Mouse (Mus musculus) limb, embryonic 13.5 days (tissue): ENCODE data around the gene Plch2. TPM values are rescaled to one million over a fixed set of nuclear protein-coding genes. Genes with fewer than 3 reads are reported as not detected.

ENCODE experiments used
- ATAC-seq: fragments of 200-750 bp; cut with Nextera tagmentation; 2 replicates; pipeline ENCODE4 v1.8.0; 2017; ENCODE audit warnings: low read depth, moderate number of reproducible peaks, moderate TSS enrichment; ENCODE audit not compliant: low FRiP score
- H3K27ac ChIP-seq: fragments of 300-500 bp; sonication (generic); 2 replicates; pipeline ENCODE4 v1.5.1; 2015; ENCODE audit warnings: inconsistent platforms, mild to moderate bottlenecking, moderate library complexity
- H3K27me3 ChIP-seq: fragments of 300-500 bp; sonication (generic); 2 replicates; pipeline ENCODE4 v1.6.1; 2015; ENCODE audit warnings: mild to moderate bottlenecking, inconsistent platforms
- H3K36me3 ChIP-seq: fragments of 300-500 bp; sonication (generic); 2 replicates; pipeline ENCODE4 v1.6.1; 2015; ENCODE audit warnings: inconsistent platforms, mild to moderate bottlenecking, moderate library complexity
- H3K4me1 ChIP-seq: fragments of 300-500 bp; sonication (generic); 2 replicates; pipeline ENCODE4 v1.6.1; 2015; ENCODE audit warnings: inconsistent platforms
- H3K4me2 ChIP-seq: fragments of 300-500 bp; sonication (generic); replicated peaks from 2 replicates; pipeline ENCODE4 v1.6.1; 2015; ENCODE audit warnings: inconsistent platforms, mild to moderate bottlenecking, moderate library complexity
- H3K4me3 ChIP-seq: fragments of 300-500 bp; sonication (generic); 2 replicates; pipeline ENCODE4 v1.5.1; 2015; ENCODE audit warnings: moderate library complexity, mild to moderate bottlenecking, inconsistent platforms
- H3K9ac ChIP-seq: fragments of 300-500 bp; sonication (generic); 2 replicates; pipeline ENCODE4 v1.6.1; 2015; ENCODE audit warnings: mild to moderate bottlenecking, inconsistent platforms
- H3K9me3 ChIP-seq: fragments of 300-500 bp; sonication (generic); 2 replicates; pipeline ENCODE4 v1.6.1; 2016; ENCODE audit warnings: inconsistent platforms
- WGBS: fragments of 180-500 bp; shearing (Covaris S2); methylation state at CpG from one replicate; pipeline ENCODE4 v1.1.7; 2015; 5-methylcytosine and 5-hydroxymethylcytosine counted together
- polyA plus RNA-seq: library from polyadenylated mRNA; unstranded; fragments of >200 nt; fragmentation: Nextera tagmentation; extraction: Ambion mirVana; gene quantifications from 2 replicates; pipeline ENCODE4 v1.2.1, GENCODE M21; 2015

The Plch2 gene
- polyA plus RNA-seq, 1 experiment from 2014 or later = 4.1 TPM

GRCm38 (mm10) chr4:155040696-155041095 lies 15.9 kb downstream of the Plch2 start:
- no peak overlapping the region for H3K4me2 ChIP-seq
- ATAC-seq = no peak
- H3K4me3 ChIP-seq = no peak overlapping the region
- H3K27ac ChIP-seq = no peak overlapping the region
- 67% methylated on average over 6 of the region's 6 CpGs for WGBS
- no peak overlapping the region for H3K9ac ChIP-seq
- H3K4me1 ChIP-seq = peaks cover 10% of the 10 kb centered on the region
- H3K9me3 ChIP-seq = no peaks in the 10 kb centered on the region
- H3K27me3 ChIP-seq = peaks cover 85% of the 10 kb centered on the region
- no peaks in the 10 kb centered on the region for H3K36me3 ChIP-seq

GRCm38 (mm10) chr4:155040197-155040596 lies 16.4 kb downstream of the Plch2 start:
- Histone ChIP-seq H3K27me3 (peaks cover 80% of the 10 kb centered on the region), H3K4me1 (peaks cover 10% of the 10 kb centered on the region), H3K9ac (no peak overlapping the region), H3K4me2 (no peak overlapping the region), H3K27ac (no peak overlapping the region), H3K36me3 (no peaks in the 10 kb centered on the region), H3K9me3 (no peaks in the 10 kb centered on the region), H3K4me3 (no peak overlapping the region)
- ATAC-seq = no peak
- WGBS = 61% methylated on average over 9 of the region's 9 CpGs

- no peak overlapping the region for H3K9ac ChIP-seq
- no peak for ATAC-seq
- no peak overlapping the region for H3K4me3 ChIP-seq
- 0 out of 2 replicates have a peak, but pooled peaks cover 12% of the 10 kb centered on the region for H3K4me1 ChIP-seq
- WGBS = 62% methylated on average over 13 of the region's 13 CpGs
- no peaks in the 10 kb centered on the region for H3K36me3 ChIP-seq
- no peak overlapping the region for H3K4me2 ChIP-seq
- peaks cover 67% of the 10 kb centered on the region for H3K27me3 ChIP-seq
- no peaks in the 10 kb centered on the region for H3K9me3 ChIP-seq
- H3K27ac ChIP-seq = no peak overlapping the region
These were observed 21.8 kb downstream of the Plch2 start for GRCm38 (mm10) chr4:155034787-155035186.

GRCm38 (mm10) chr4:155034202-155034601 lies 22.4 kb downstream of the Plch2 start:
- H3K27me3 ChIP-seq = peaks cover 61% of the 10 kb centered on the region
- H3K4me1 ChIP-seq = 0 out of 2 replicates have a peak, but pooled peaks cover 12% of the 10 kb centered on the region
- no peak overlapping the region for H3K4me2 ChIP-seq
- H3K9me3 ChIP-seq = no peaks in the 10 kb centered on the region
- no peaks in the 10 kb centered on the region for H3K36me3 ChIP-seq
- no peak overlapping the region for H3K9ac ChIP-seq
- H3K4me3 ChIP-seq = no peak overlapping the region
- no peak for ATAC-seq
- no peak overlapping the region for H3K27ac ChIP-seq
- 25% methylated on average over 7 of the region's 7 CpGs for WGBS

- peaks cover 57% of the 10 kb centered on the region for H3K27me3 ChIP-seq
These were observed 23.5 kb downstream of the Plch2 start for GRCm38 (mm10) chr4:155033115-155033514.

GRCm38 (mm10) chr4:155024170-155025010 lies 32.2 kb downstream of the Plch2 start:
- Histone ChIP-seq H3K9me3 (0 out of 2 replicates have a peak, but pooled peaks cover 4% of the 10 kb centered on the region), H3K27me3 (no peaks in the 10 kb centered on the region), H3K36me3 (no peaks in the 10 kb centered on the region), H3K4me3 (no peak overlapping the region), H3K27ac (no peak overlapping the region), H3K4me2 (no peak overlapping the region), H3K4me1 (peaks cover 11% of the 10 kb centered on the region), H3K9ac (no peak overlapping the region)
- WGBS = 88% methylated on average over 11 of the region's 11 CpGs
- ATAC-seq = no peak

More at GRCm38 (mm10) chr4:155033115-155033514, 23.5 kb downstream of the Plch2 start:
- ATAC-seq = no peak
- Histone ChIP-seq H3K27ac (no peak overlapping the region), H3K4me2 (no peak overlapping the region), H3K36me3 (no peaks in the 10 kb centered on the region), H3K4me1 (0 out of 2 replicates have a peak, but pooled peaks cover 12% of the 10 kb centered on the region), H3K9me3 (no peaks in the 10 kb centered on the region), H3K4me3 (no peak overlapping the region), H3K9ac (no peak overlapping the region)
- 45% methylated on average over 6 of the region's 6 CpGs for WGBS

- no peak overlapping the region for H3K27ac ChIP-seq
- H3K36me3 ChIP-seq = no peaks in the 10 kb centered on the region
- H3K27me3 ChIP-seq = 0 out of 2 replicates have a peak, but pooled peaks cover 7% of the 10 kb centered on the region
- no peak overlapping the region for H3K4me3 ChIP-seq
- H3K9ac ChIP-seq = no peak overlapping the region
- no peak overlapping the region for H3K4me2 ChIP-seq
- 64% methylated on average over 7 of the region's 7 CpGs for WGBS
- 0 out of 2 replicates have a peak, but pooled peaks cover 4% of the 10 kb centered on the region for H3K9me3 ChIP-seq
- ATAC-seq = no peak
- peaks cover 19% of the 10 kb centered on the region for H3K4me1 ChIP-seq
These were observed 34.2 kb downstream of the Plch2 start for GRCm38 (mm10) chr4:155022228-155022855.

GRCm38 (mm10) chr4:155020813-155021212 lies 35.8 kb downstream of the Plch2 start:
- Histone ChIP-seq H3K4me2 (no peak overlapping the region), H3K27ac (no peak overlapping the region), H3K9me3 (no peaks in the 10 kb centered on the region), H3K4me3 (no peak overlapping the region), H3K36me3 (no peaks in the 10 kb centered on the region), H3K27me3 (0 out of 2 replicates have a peak, but pooled peaks cover 7% of the 10 kb centered on the region), H3K4me1 (peaks cover 21% of the 10 kb centered on the region), H3K9ac (no peak overlapping the region)
- WGBS = 54% methylated on average over 9 of the region's 9 CpGs
- ATAC-seq = no peak

GRCm38 (mm10) chr4:155020141-155020540 lies 36.4 kb downstream of the Plch2 start:
- WGBS = 48% methylated on average over 1 of the region's 1 CpGs
- H3K27ac ChIP-seq = no peak overlapping the region
- no peak overlapping the region for H3K4me2 ChIP-seq
- H3K4me3 ChIP-seq = no peak overlapping the region
- ATAC-seq = no peak
- H3K36me3 ChIP-seq = no peaks in the 10 kb centered on the region
- peaks cover 21% of the 10 kb centered on the region for H3K4me1 ChIP-seq
- H3K9me3 ChIP-seq = no peaks in the 10 kb centered on the region
- no peak overlapping the region for H3K9ac ChIP-seq
- 0 out of 2 replicates have a peak, but pooled peaks cover 7% of the 10 kb centered on the region for H3K27me3 ChIP-seq

GRCm38 (mm10) chr4:155019336-155019847 lies 37.2 kb downstream of the Plch2 start:
- Histone ChIP-seq H3K9me3 (no peaks in the 10 kb centered on the region), H3K4me1 (peaks cover 21% of the 10 kb centered on the region), H3K4me3 (no peak overlapping the region)

GRCm38 (mm10) chr4:155018601-155019335 lies 37.8 kb downstream of the Plch2 start:
- WGBS = 4% methylated on average over 15 of the region's 15 CpGs
- Histone ChIP-seq H3K36me3 (no peaks in the 10 kb centered on the region), H3K9ac (no peak overlapping the region), H3K27me3 (0 out of 2 replicates have a peak, but pooled peaks cover 7% of the 10 kb centered on the region), H3K4me2 (peak overlapping the region; percentile 25), H3K4me3 (no peak overlapping the region), H3K27ac (no peak overlapping the region), H3K9me3 (no peaks in the 10 kb centered on the region), H3K4me1 (peaks cover 21% of the 10 kb centered on the region)
- ATAC-seq = peak; percentile 30; the same call in 1 of the 2 replicates

More at GRCm38 (mm10) chr4:155019336-155019847, 37.2 kb downstream of the Plch2 start:
- Histone ChIP-seq H3K4me2 (peak overlapping the region; percentile 25), H3K27ac (no peak overlapping the region), H3K9ac (no peak overlapping the region), H3K27me3 (0 out of 2 replicates have a peak, but pooled peaks cover 7% of the 10 kb centered on the region), H3K36me3 (no peaks in the 10 kb centered on the region)
- no peak for ATAC-seq
- WGBS = 2% methylated on average over 10 of the region's 10 CpGs
